Mouse (Mus musculus) heart, postnatal 0 days (tissue): ENCODE data around the gene Efhc2.

ENCODE experiments used
- CTCF ChIP-seq: IDR thresholded peaks from 2 replicates; pipeline ENCODE4 v1.5.1; 2016; ENCODE audit warnings: antibody characterized with exemption, control low read depth, low read depth
- EP300 ChIP-seq: IDR thresholded peaks from 2 replicates; pipeline ENCODE4 v1.6.1; 2016; ENCODE audit warnings: antibody characterized with exemption, low read depth

DNA sequence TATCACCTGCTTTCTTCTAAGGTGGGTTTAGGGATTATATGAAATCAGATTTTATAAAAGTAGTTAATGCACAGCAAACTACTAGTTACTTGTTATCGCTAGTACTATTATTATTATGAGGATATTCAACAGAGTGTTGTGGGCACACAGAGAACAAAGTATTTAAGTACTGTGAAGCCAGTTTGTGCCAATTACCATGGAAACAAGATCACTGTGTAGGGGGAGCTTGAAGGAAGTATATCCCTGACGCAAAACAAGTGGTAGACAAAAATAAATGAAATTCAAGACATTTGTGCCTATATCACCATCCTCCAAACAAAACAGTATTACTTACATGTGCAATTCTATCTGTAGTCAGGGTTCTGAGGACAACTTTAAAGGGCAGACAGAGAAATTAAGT is 105.7 kb downstream of the Efhc2 start:
- no peak for TF ChIP-seq CTCF
- no peak for TF ChIP-seq EP300
